Mouse (Mus musculus) midbrain, embryonic 14.5 days (tissue): ENCODE measurements around the gene 4930451I11Rik. TPM values are rescaled to one million over a fixed set of nuclear protein-coding genes. Genes with fewer than 3 reads are reported as not detected.

Experiments
- ATAC-seq: fragments of 200-750 bp; cut with Nextera tagmentation; 2 replicates; pipeline ENCODE4 v1.8.0; 2017; ENCODE audit warnings: moderate number of reproducible peaks, moderate library complexity; ENCODE audit not compliant: low FRiP score, low TSS enrichment
- DNase-seq: peaks from one replicate; pipeline ENCODE4 v3.0.0-alpha.2; 2015
- H3K27ac ChIP-seq: fragments of 300-500 bp; sonication (generic); replicated peaks from 2 replicates; pipeline ENCODE4 v1.5.1; 2014; ENCODE audit warnings: mild to moderate bottlenecking, low read depth, low read length, moderate library complexity
- H3K27me3 ChIP-seq: fragments of 300-500 bp; sonication (generic); 2 replicates; pipeline ENCODE4 v1.6.1; 2014; ENCODE audit warnings: low read length, control low read depth, mixed read lengths; ENCODE audit not compliant: control insufficient read depth, insufficient read depth
- H3K36me3 ChIP-seq: fragments of 300-500 bp; sonication (generic); 2 replicates; pipeline ENCODE4 v1.6.1; 2014; ENCODE audit warnings: low read length, control low read depth; ENCODE audit not compliant: control insufficient read depth, insufficient read depth
- H3K4me1 ChIP-seq: fragments of 300-500 bp; sonication (generic); 2 replicates; pipeline ENCODE4 v1.6.1; 2014; ENCODE audit warnings: mild to moderate bottlenecking, antibody characterized with exemption, low read length, control low read depth; ENCODE audit not compliant: control insufficient read depth, insufficient read depth
- H3K4me2 ChIP-seq: fragments of 300-500 bp; sonication (generic); 2 replicates; pipeline ENCODE4 v1.6.1; 2014; ENCODE audit warnings: mild to moderate bottlenecking, low read length, moderate library complexity
- H3K4me3 ChIP-seq: fragments of 300-500 bp; sonication (generic); replicated peaks from 2 replicates; pipeline ENCODE4 v1.5.1; 2014; ENCODE audit warnings: low read depth, low read length
- H3K9ac ChIP-seq: fragments of 300-500 bp; sonication (generic); replicated peaks from 2 replicates; pipeline ENCODE4 v1.6.1; 2014; ENCODE audit warnings: mild to moderate bottlenecking, low read length, moderate library complexity
- H3K9me3 ChIP-seq: fragments of 300-500 bp; sonication (generic); 2 replicates; pipeline ENCODE4 v1.6.1; 2016; ENCODE audit warnings: low read length, control low read depth, mixed read lengths; ENCODE audit not compliant: control insufficient read depth
- WGBS: fragments of 180-500 bp; shearing (Covaris S2); extraction: QIAGEN DNeasy Blood & Tissue Kit; methylation state at CpG from one replicate; pipeline ENCODE4 v1.1.7; 2014; 5-methylcytosine and 5-hydroxymethylcytosine counted together
- polyA plus RNA-seq: library from polyadenylated mRNA; unstranded; fragments of >200 nt; fragmentation: Nextera tagmentation; extraction: Ambion mirVana; gene quantifications from 2 replicates; pipeline ENCODE4 v1.2.1, GENCODE M21; 2014

4930451I11Rik gene
- polyA plus RNA-seq, result not detected in 2 replicates

- no peaks in the 10 kb centered on the region for H3K9me3 ChIP-seq
- no peak within 1 kb of the TSS for H3K9ac ChIP-seq
- peak within 1 kb of the TSS; percentile 20; the same call in 1 of the 2 replicates for H3K27ac ChIP-seq
- ATAC-seq, result no peak
- H3K4me1 ChIP-seq, result peaks cover 5% of the 10 kb centered on the region
- no peak for DNase-seq
- H3K36me3 ChIP-seq, result peaks cover 26% of the 10 kb centered on the region
- H3K4me2 ChIP-seq, result peak within 1 kb of the TSS; percentile 60
- peak within 1 kb of the TSS; percentile 25 for H3K4me3 ChIP-seq
- H3K27me3 ChIP-seq, result no peaks in the 10 kb centered on the region
- WGBS, result 57% methylated on average over 5 of the region's 5 CpGs
Observed at GRCm38 (mm10) chr7:126831539-126831938, at the start of gene 4930451I11Rik. 4930451I11Rik (minus strand) TSS chr7:126831639.

- no peak overlapping the region for H3K4me3 ChIP-seq
- no peaks in the 10 kb centered on the region for H3K9me3 ChIP-seq
- H3K27ac ChIP-seq, result no peak overlapping the region
- 83% methylated on average over 6 of the region's 6 CpGs for WGBS
- no peaks in the 10 kb centered on the region for H3K27me3 ChIP-seq
- H3K4me1 ChIP-seq, result peaks cover 28% of the 10 kb centered on the region
- peaks cover 48% of the 10 kb centered on the region for H3K36me3 ChIP-seq
- ATAC-seq (no peak), DNase-seq (no peak)
- peak overlapping the region; percentile 39; the same call in 1 of the 2 replicates for H3K9ac ChIP-seq
- peak overlapping the region; percentile 99 for H3K4me2 ChIP-seq
Observed at GRCm38 (mm10) chr7:126881040-126881439, 49.6 kb upstream of the 4930451I11Rik start.

- H3K4me3 ChIP-seq, result no peak overlapping the region
- ATAC-seq (no peak), DNase-seq (no peak)
- peaks cover 86% of the 10 kb centered on the region for H3K36me3 ChIP-seq
- H3K4me1 ChIP-seq, result peaks cover 17% of the 10 kb centered on the region
- no peak overlapping the region for H3K9ac ChIP-seq
- no peak overlapping the region for H3K27ac ChIP-seq
- H3K9me3 ChIP-seq, result no peaks in the 10 kb centered on the region
- WGBS, result 100% methylated on average over 1 of the region's 1 CpGs
- no peak overlapping the region for H3K4me2 ChIP-seq
- no peaks in the 10 kb centered on the region for H3K27me3 ChIP-seq
Observed at GRCm38 (mm10) chr7:126877239-126877638, 45.8 kb upstream of the 4930451I11Rik start.

- H3K4me1 ChIP-seq, result no peaks in the 10 kb centered on the region
- WGBS, result 100% methylated on average over 2 of the region's 2 CpGs
Observed at GRCm38 (mm10) chr7:126870520-126870891, 39.1 kb upstream of the 4930451I11Rik start.

GRCm38 (mm10) chr7:126869780-126870519 is 38.5 kb upstream of the 4930451I11Rik start:
- Histone ChIP-seq H3K9ac (no peak overlapping the region), H3K9me3 (no peaks in the 10 kb centered on the region), H3K4me3 (no peak overlapping the region), H3K4me2 (no peak overlapping the region), H3K4me1 (no peaks in the 10 kb centered on the region), H3K36me3 (peaks cover 99% of the 10 kb centered on the region), H3K27ac (no peak overlapping the region), H3K27me3 (no peaks in the 10 kb centered on the region)
- WGBS, result 91% methylated on average over 23 of the region's 23 CpGs
- DNase-seq (no peak), ATAC-seq (no peak)

More at GRCm38 (mm10) chr7:126870520-126870891, 39.1 kb upstream of the 4930451I11Rik start:
- Histone ChIP-seq H3K36me3 (peaks cover 100% of the 10 kb centered on the region), H3K27ac (no peak overlapping the region), H3K27me3 (no peaks in the 10 kb centered on the region), H3K4me3 (no peak overlapping the region), H3K4me2 (no peak overlapping the region), H3K9me3 (no peaks in the 10 kb centered on the region), H3K9ac (no peak overlapping the region)
- DNase-seq (no peak), ATAC-seq (no peak)

GRCm38 (mm10) chr7:126868003-126868402 is 36.6 kb upstream of the 4930451I11Rik start:
- Histone ChIP-seq H3K27ac (no peak overlapping the region), H3K4me2 (no peak overlapping the region), H3K4me3 (no peak overlapping the region), H3K9ac (no peak overlapping the region), H3K4me1 (peaks cover 9% of the 10 kb centered on the region), H3K27me3 (no peaks in the 10 kb centered on the region), H3K36me3 (peaks cover 93% of the 10 kb centered on the region), H3K9me3 (no peaks in the 10 kb centered on the region)
- 90% methylated on average over 12 of the region's 12 CpGs for WGBS
- ATAC-seq, result no peak
- DNase-seq, result no peak

GRCm38 (mm10) chr7:126867534-126867933 is 36.1 kb upstream of the 4930451I11Rik start:
- DNase-seq (no peak), ATAC-seq (no peak)
- H3K4me1 ChIP-seq, result peaks cover 14% of the 10 kb centered on the region
- 91% methylated on average over 2 of the region's 2 CpGs for WGBS
- no peak overlapping the region for H3K9ac ChIP-seq
- no peaks in the 10 kb centered on the region for H3K27me3 ChIP-seq
- no peaks in the 10 kb centered on the region for H3K9me3 ChIP-seq
- no peak overlapping the region for H3K4me2 ChIP-seq
- peaks cover 88% of the 10 kb centered on the region for H3K36me3 ChIP-seq
- H3K4me3 ChIP-seq, result no peak overlapping the region
- no peak overlapping the region for H3K27ac ChIP-seq

- Histone ChIP-seq H3K4me2 (peak overlapping the region; percentile 89), H3K4me1 (peaks cover 21% of the 10 kb centered on the region), H3K36me3 (peaks cover 56% of the 10 kb centered on the region), H3K27me3 (no peaks in the 10 kb centered on the region), H3K27ac (no peak overlapping the region; the same call in 1 of the 2 replicates), H3K4me3 (0 out of 2 replicates have a peak overlapping the region, but pooled peaks have one; percentile 61), H3K9ac (peak overlapping the region; percentile 59; the same call in 1 of the 2 replicates), H3K9me3 (no peaks in the 10 kb centered on the region)
- WGBS, result 64% methylated on average over 6 of the region's 6 CpGs
- ATAC-seq, result no peak
- no peak for DNase-seq
Observed at GRCm38 (mm10) chr7:126863791-126864190, 32.4 kb upstream of the 4930451I11Rik start.
